Mouse (Mus musculus) spleen, postnatal 14 days (tissue): ENCODE measurements around the gene Nxpe2.

Experiments
- DNase-seq, 2 experiments: peaks; one replicate each; pipeline ENCODE4 v3.0.0; 2021 to 2022; ENCODE audit warnings: low spot score in 2 of 2

Gene Nxpe2

DNA sequence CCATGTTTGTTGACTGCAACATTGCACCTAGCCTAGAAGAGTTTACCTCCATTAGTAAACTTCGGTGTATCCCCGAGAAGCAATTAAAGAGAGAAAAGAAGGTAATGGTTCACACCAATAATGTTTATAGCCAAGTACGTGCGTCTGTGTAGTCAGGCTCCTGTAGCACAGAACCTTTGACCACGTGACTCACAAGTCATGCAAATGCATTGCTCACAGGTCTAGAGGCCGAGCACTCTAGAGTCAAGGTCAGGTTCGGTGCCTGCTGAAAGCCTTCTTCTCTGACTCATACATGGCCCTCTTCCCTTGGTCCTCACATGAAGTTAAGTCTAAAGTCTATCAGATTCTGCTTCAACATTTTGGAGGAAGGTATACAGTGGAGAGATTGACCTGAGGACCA, 54.3 kb downstream of the Nxpe2 start:
- DNase-seq = no peak

DNA sequence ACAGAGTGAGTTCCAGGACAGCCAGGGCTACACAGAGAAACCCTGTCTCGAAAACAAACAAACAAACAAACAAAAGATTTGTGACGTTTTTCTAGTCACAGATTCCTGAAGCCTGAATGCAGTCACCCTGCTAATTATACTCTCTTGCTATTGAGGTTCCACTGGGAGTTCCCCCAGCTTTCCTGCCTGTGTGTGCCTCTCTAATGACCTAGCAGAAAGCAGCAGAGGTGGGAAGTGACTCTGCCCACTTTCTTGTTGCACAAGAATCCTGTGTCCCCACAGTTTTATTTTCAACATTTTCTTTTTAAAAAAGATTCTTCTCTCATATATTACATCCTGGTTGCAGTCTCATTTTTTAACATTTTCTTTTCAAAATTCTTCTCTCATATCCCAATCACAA, 58.5 kb downstream of the Nxpe2 start:
- no peak for DNase-seq

DNA sequence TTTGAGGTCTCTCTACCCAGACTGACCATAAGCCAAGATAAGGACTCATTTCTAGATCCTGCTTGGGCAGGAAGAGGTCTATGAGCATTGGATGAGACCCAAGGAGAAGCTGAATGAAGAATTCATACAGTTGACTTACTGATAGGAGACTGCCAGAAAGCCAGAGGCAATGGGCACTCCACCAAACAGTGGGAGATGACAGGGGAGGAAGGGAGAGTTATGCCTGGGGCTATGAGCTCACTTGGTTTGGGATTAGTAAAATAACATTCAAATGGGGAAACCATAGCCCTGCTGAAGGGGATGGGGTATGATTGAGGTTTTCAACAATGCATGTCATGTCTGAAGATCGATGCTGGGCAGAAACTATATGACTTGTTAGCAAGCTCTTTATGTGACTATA, 63.0 kb downstream of the Nxpe2 start:
- DNase-seq = no peak

DNA sequence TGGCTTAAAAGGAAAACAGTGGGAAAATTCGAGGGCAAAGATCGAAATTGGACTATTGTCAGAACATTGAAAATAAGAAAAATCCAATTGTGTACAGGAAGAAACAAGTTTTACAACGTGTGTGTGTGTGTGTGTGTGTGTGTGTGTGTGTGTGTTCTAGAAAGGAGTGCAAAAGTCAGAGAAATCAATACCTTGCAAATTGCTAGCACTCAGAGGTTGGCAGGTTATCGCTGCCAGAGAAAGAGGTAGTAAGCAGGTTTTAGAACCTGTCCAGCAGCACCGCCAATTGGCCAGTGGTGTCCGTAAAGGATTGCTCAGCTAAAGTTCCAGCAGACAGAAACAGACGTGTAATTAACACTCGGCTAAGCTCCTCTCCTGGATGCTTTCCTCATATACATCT, 69.0 kb downstream of the Nxpe2 start:
- no peak for DNase-seq

DNA sequence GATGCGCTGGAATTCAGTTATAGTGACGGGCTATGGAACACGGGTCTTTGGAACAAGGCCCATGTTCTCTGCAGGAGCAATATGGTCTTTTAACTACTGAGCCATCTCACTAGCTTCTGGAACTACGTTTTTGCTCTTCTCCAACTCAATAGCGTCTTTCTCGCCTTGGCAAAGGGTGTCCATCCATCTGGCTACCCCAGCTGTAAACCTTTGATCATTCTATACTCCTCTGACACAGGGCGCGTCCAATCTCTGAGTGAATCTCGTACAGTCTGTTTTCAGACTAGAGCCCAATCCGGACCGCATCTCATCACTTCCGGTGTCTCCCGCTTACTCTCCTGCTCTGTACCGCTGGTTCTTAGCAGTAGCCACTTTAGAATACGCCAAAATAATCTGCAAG, 76.4 kb downstream of the Nxpe2 start:
- DNase-seq = no peak
